Mouse (Mus musculus) hindbrain, embryonic 10.5 days (tissue): ENCODE measurements at regions not wholly inside any gene's neighbourhood (a gene's known extent, or its start where the extent isn't known, plus 50 kb on each side); places are given as distances from the start of the nearest gene placed in this dataset.

Experiments
- DNase-seq: peaks from one replicate; pipeline ENCODE4 v3.0.0-alpha.2; 2017; ENCODE audit warnings: low spot score
- H3K27ac ChIP-seq: fragments of 300-500 bp; sonication (generic); 2 replicates; pipeline ENCODE4 v1.5.1; 2016; ENCODE audit warnings: mild to moderate bottlenecking, moderate library complexity
- H3K27me3 ChIP-seq: fragments of 300-500 bp; sonication (generic); 2 replicates; pipeline ENCODE4 v1.6.1; 2016; ENCODE audit warnings: mild to moderate bottlenecking; ENCODE audit not compliant: poor library complexity, insufficient read depth, severe bottlenecking
- H3K36me3 ChIP-seq: fragments of 300-500 bp; sonication (generic); 2 replicates; pipeline ENCODE4 v1.6.1; 2016; ENCODE audit warnings: mild to moderate bottlenecking, moderate library complexity
- H3K4me1 ChIP-seq: fragments of 300-500 bp; sonication (generic); replicated peaks from 2 replicates; pipeline ENCODE4 v1.6.1; 2016; ENCODE audit warnings: mild to moderate bottlenecking
- H3K4me3 ChIP-seq: fragments of 300-500 bp; sonication (generic); 2 replicates; pipeline ENCODE4 v1.5.1; 2016; ENCODE audit warnings: mild to moderate bottlenecking, moderate library complexity
- H3K9me3 ChIP-seq: fragments of 300-500 bp; sonication (generic); 2 replicates; pipeline ENCODE4 v1.6.1; 2016; ENCODE audit warnings: mild to moderate bottlenecking, moderate library complexity
- WGBS: fragments of 180-500 bp; shearing (Covaris S2); methylation state at CpG from one replicate; pipeline ENCODE4 v1.1.7; 2016; 5-methylcytosine and 5-hydroxymethylcytosine counted together

DNA sequence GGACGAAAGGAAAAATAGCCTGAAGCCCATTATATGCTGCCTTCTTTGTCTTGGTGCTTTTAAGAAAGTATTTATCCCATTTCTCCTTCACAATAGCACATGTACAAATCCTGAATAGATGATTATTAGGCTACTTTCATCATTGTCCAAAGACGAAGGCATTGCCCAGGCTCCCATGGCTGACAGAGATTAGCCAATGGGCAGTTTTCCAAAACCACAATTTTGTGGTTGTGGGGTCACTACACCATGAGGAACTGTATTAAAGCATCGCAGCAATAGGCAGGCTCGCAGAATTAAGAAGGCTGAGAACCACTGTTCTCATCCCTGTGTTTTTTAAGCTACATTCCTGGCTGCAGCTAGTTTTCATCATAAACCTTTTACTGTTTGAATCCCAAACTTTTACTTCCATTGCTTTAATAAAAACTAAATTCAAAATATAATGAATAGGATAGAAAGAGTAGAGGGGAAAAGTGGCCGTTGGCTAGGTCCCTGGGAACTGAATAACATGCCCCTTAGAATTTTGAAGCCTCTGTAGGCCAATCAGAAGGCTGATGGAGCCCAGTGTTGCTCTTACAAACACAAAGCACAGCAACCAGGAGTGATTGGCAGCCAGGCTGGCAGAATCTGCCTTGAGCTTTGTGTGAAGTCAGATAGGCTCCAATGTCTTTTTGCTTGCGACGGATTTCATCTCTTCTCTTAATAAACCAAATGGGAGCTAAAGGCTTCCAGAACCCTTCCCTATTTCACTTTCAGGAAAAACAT, 199.7 kb downstream of the Galc start:
- Histone ChIP-seq H3K27ac (no peak overlapping the region), H3K27me3 (no peaks in the 10 kb centered on the region), H3K36me3 (no peaks in the 10 kb centered on the region), H3K4me3 (no peak overlapping the region), H3K4me1 (no peaks in the 10 kb centered on the region), H3K9me3 (no peaks in the 10 kb centered on the region)
- WGBS: 86% methylated on average over 7 of the region's 7 CpGs
- DNase-seq: no peak

DNA sequence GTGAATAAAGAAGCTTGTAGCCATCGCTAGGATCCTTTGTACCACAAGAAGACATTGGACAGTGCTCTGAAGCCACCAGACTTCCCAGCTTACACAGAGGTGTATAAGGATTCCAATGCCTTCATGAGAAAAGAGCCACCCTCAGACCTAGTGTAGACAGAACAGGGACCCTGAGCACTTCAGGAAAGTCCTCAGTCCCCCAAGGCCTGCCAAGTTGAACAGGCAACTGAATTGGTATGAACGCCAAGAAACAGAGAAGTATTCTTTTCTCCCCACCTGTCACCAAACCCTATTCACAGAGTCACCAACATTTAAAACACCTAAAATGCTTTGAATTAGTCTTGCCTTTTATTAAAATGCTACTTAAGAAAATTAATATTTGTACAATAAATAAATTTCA, 200.3 kb downstream of the Galc start:
- no peak overlapping the region for H3K4me3 ChIP-seq
- DNase-seq: no peak
- H3K27me3 ChIP-seq: no peaks in the 10 kb centered on the region
- H3K4me1 ChIP-seq: no peaks in the 10 kb centered on the region
- 92% methylated on average over 2 of the region's 2 CpGs for WGBS
- H3K36me3 ChIP-seq: no peaks in the 10 kb centered on the region
- H3K27ac ChIP-seq: no peak overlapping the region
- H3K9me3 ChIP-seq: no peaks in the 10 kb centered on the region

DNA sequence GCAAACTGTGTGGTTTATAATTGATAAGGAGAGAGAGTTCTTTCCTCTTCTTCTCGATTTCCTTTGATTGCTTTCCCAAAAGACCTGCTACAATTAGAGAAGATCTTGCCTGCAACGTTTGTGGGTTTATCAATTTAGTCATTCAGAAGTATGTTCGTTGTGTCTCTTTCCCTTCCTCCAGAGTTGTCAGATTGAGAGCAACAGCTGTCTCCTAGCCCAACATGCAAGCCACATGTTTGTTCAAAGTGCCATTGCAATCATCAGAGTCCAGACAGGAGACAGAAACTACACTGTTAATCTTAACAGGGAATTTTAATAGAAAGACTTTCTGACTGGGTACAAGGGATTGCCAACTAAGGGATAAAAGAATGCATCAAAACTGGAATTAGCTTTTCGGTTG, 208.3 kb downstream of the Galc start:
- Histone ChIP-seq H3K4me1 (peaks cover 21% of the 10 kb centered on the region), H3K9me3 (no peaks in the 10 kb centered on the region), H3K27me3 (no peaks in the 10 kb centered on the region), H3K27ac (no peak overlapping the region), H3K4me3 (no peak overlapping the region), H3K36me3 (no peaks in the 10 kb centered on the region)
- no peak for DNase-seq
- WGBS: 78% methylated on average over 4 of the region's 4 CpGs

DNA sequence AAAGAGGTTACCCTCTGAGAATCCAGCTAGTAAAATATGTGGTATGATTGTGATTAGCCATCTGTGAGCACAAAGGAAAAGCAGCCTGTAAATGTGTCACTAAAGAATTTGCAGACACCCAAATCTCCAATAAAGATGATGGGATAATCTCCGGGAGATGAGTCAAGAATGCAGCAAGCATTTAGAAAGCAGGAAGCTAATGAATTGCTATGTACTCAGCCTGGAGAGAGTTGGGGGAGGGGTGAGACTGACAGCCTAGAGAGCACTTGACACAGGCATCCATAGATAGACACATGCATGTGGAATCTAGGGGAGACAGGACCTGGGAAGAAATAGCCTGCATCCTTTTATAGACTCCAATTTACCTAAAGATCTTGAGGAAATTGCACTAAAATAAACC, 208.8 kb downstream of the Galc start:
- Histone ChIP-seq H3K27me3 (no peaks in the 10 kb centered on the region), H3K27ac (no peak overlapping the region), H3K9me3 (no peaks in the 10 kb centered on the region), H3K4me3 (no peak overlapping the region), H3K36me3 (no peaks in the 10 kb centered on the region), H3K4me1 (peaks cover 21% of the 10 kb centered on the region)
- WGBS: 30% methylated on average over 1 of the region's 1 CpGs
- no peak for DNase-seq

DNA sequence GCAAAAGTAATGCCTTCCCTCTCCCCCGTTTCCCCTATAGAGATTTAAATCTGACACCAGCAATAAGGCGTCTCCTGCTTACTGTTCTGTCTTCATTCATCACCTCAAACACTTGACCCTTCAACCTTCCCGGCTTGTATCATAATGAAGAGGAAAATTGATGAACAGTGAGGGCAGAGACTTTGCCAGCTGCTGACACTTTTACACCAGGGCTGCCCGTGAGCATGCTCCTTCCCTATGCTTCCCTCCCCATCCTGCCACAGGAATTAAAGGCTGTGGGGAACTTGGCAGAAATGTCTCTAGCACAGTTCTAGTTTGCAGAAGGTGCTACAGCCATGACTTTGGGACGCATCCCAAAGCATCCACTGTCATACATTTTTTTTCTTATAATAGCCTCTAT, 209.2 kb downstream of the Galc start:
- WGBS: 29% methylated on average over 5 of the region's 5 CpGs
- H3K9me3 ChIP-seq: no peaks in the 10 kb centered on the region
- no peak overlapping the region for H3K4me3 ChIP-seq
- H3K27ac ChIP-seq: no peak overlapping the region
- no peaks in the 10 kb centered on the region for H3K36me3 ChIP-seq
- peaks cover 21% of the 10 kb centered on the region for H3K4me1 ChIP-seq
- no peaks in the 10 kb centered on the region for H3K27me3 ChIP-seq
- no peak for DNase-seq

DNA sequence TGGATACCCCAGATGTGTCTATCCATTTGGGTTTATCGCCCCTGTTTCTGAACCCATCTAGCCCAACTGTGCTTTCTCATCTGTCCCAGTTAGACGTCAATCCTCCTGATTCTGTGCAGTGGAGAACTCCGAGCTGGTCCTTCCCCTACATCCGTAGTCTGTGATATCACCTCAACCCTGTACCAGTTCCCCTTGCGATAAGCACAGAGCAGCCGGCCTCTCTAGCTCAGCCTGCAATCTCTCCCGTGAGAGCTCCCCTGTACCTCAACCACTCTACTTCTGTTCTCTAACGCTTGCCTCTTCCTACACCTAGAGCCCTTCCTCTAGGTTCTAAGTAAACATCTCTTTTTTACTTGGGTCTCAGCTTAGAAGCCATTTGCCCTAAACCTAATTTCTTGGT, 211.5 kb downstream of the Galc start:
- 87% methylated on average over 8 of the region's 8 CpGs for WGBS
- no peaks in the 10 kb centered on the region for H3K9me3 ChIP-seq
- H3K4me3 ChIP-seq: no peak overlapping the region
- DNase-seq: no peak
- H3K36me3 ChIP-seq: no peaks in the 10 kb centered on the region
- H3K27ac ChIP-seq: no peak overlapping the region
- H3K4me1 ChIP-seq: peaks cover 21% of the 10 kb centered on the region
- H3K27me3 ChIP-seq: no peaks in the 10 kb centered on the region

DNA sequence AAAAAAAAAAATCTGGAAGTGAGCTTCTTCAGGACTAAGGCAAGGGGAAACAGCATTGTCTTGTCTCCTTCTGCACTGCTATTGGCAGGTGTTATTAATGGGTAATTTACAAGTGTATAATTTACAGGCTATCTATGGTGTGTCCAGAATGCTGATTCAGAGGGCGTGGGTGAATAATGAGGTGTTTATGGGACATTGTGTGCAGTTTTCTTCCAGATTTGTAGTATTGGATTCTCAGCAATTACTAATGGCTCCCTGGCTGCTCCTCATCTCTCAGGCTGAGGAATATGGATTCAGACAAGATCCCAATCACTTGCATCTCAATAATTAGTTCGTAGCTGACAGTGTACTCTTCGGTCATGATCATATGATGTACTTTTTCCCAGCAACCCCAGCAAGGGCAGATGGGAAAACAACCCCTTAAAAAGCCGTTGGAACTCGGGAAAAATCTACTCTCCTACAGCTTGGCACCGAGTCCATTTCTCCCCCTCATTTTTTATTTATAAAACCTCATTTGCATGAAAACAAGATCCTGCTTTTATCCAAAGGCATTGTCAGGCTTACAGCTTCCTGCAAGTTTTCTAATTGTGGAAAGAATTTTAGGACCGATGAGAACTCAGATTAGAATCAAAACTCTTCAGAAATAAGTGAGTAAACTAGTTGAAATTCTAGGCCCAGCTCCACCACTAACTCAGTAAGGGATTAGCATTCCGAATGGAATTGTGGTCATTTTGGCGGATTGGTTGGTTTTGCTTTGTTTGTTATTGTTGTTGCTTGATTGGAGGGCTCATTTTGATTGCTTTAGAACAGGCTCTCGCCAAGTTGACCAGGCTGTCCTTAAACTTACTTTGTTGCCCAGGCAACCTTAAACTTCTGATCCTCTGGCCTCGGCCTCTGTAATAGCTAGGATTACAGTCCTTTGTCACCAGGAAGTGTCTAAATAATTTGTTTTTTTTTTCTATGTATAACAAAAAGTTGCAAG, 212.5 kb downstream of the Galc start:
- Histone ChIP-seq H3K4me1 (peaks cover 21% of the 10 kb centered on the region), H3K4me3 (no peak overlapping the region), H3K9me3 (no peaks in the 10 kb centered on the region), H3K27me3 (no peaks in the 10 kb centered on the region), H3K27ac (no peak overlapping the region), H3K36me3 (no peaks in the 10 kb centered on the region)
- DNase-seq: no peak
- WGBS: 74% methylated on average over 11 of the region's 11 CpGs

DNA sequence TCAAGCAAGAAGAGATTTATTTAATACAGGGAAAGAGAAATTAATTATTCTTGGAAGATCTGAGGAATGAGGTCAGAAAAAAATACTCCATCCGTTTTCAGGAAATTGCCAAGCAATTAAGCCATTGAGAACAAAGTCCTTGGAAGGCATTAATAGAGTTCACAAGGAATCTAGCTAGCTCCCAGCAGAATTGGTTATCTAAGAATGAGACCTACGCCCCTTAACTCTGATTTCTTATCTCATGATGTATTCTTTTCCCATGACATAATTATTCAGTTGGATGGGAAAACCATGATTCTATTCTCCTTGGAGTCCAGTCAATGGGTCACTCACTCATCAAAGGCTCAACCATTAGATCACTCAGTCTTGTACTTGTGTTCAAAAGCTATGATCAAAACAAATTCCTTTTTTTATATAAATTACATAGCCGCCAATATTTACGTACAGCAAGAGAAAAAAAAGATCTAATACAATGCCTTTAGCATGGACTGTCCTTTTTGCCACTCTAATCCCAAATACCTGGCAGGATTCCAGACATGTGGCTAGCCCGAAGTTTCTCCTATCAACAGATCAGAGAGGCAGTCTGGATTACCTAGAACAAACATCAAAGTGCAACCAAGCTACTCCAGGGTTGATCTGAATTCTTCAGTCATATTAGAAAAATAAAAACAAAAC, 213.3 kb downstream of the Galc start:
- Histone ChIP-seq H3K27me3 (no peaks in the 10 kb centered on the region), H3K36me3 (no peaks in the 10 kb centered on the region), H3K9me3 (no peaks in the 10 kb centered on the region), H3K27ac (no peak overlapping the region), H3K4me1 (peaks cover 19% of the 10 kb centered on the region), H3K4me3 (no peak overlapping the region)
- no peak for DNase-seq
- WGBS: 90% methylated on average over 5 of the region's 5 CpGs

DNA sequence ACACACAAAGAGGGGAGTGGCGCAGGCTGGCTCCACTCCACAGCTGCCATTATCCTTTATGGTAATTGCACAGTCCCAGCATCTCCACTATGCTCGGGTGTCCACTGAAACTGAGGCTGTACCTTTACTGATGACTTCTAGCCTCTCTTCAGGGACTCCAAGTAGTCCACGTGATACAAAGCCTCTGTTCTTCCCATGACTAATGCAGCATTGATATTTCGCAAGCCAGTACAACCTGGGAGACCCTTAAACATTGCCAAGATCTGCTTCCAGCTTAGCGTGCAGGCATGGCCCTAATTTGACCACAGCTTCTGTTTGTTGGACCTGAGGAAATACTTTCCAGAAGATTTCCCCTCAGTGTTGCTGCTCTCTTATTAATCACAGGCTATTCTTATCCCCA, 215.8 kb downstream of the Galc start:
- Histone ChIP-seq H3K36me3 (no peaks in the 10 kb centered on the region), H3K9me3 (no peaks in the 10 kb centered on the region), H3K4me3 (no peak overlapping the region), H3K27me3 (no peaks in the 10 kb centered on the region), H3K27ac (no peak overlapping the region), H3K4me1 (peaks cover 7% of the 10 kb centered on the region; the same call in 1 of the 2 replicates)
- WGBS: 81% methylated on average over 5 of the region's 5 CpGs
- DNase-seq: no peak

DNA sequence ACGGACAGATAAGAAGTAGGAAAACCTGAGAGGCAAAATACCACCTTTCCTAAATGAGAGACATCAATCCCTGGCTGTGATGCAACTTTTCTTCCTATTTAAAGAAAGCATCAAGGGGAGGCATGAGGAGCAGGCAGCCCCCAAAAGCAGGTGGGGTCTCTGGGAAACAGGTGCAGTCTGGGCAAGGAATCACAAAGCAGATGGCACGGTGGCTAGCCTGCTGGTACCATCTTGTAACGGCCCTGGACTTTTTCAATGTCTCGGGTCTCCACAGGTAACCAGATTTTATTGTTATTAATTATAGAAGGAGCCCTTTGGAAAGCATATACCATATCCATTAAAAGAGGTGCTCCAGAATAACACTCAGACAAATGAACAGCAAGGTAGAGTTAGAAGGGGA, 219.6 kb downstream of the Galc start:
- H3K27ac ChIP-seq: no peak overlapping the region
- H3K4me1 ChIP-seq: no peaks in the 10 kb centered on the region
- no peaks in the 10 kb centered on the region for H3K9me3 ChIP-seq
- WGBS: 88% methylated on average over 4 of the region's 4 CpGs
- no peak overlapping the region for H3K4me3 ChIP-seq
- no peaks in the 10 kb centered on the region for H3K36me3 ChIP-seq
- DNase-seq: no peak
- H3K27me3 ChIP-seq: no peaks in the 10 kb centered on the region

DNA sequence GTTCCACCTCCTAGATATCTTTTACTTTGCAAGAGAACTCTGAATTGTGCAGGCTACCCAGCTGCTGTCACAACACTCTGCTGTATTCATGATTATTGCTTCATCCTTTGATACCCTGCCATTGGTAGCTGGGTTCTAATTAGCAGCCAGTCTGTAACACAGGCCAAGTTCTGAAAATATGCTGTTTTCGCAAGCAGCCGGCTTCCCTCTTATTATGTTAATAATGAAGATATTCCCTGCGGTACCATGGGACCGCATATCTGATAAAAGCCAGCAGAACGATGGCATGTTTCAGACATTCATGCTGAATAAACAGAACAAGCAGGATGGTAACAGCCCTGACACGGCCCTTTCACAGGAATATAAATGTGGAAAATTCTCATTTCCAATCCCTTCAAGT, 235.6 kb downstream of the Galc start:
- 81% methylated on average over 6 of the region's 6 CpGs for WGBS
- no peak for DNase-seq
- H3K27ac ChIP-seq: no peak overlapping the region

DNA sequence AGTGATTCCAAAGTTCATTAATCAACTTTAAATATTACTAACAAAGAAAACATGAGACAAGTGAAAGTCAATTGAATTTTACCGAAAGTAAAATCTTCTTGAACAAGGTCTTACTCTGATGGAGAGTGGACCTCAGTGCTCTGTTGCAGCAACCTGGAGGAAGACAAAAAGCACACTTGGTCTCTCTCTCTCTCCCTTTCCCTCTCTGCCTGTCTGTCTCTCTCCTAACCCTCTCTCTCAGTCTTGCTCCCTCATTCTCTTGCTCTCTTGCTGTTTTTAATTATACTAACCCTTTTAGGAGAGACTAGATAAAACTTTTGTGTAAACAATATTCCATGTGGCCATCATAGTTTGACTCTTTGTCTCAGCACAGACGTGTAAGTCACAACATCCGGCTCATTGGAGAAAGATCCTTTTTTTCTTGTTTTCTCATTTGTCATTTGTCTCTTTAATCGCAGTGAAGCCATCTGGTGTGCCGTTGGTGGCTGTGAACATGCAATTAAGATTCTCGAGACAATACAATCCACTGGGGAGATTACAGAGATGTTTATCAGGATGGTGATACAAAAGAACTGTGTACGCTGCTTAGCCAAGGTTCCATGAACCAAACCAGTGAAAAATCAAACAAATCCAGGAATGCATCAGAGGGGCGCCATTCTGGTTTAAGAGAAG, 244.5 kb downstream of the Galc start:
- H3K27ac ChIP-seq: no peak overlapping the region
- no peak for DNase-seq
- 68% methylated on average over 8 of the region's 8 CpGs for WGBS

More for the DNA sequence above, 235.6 kb downstream of the Galc start:
- no peaks in the 10 kb centered on the region for H3K27me3 ChIP-seq
- no peaks in the 10 kb centered on the region for H3K36me3 ChIP-seq
- no peaks in the 10 kb centered on the region for H3K9me3 ChIP-seq
- no peaks in the 10 kb centered on the region for H3K4me1 ChIP-seq
- no peak overlapping the region for H3K4me3 ChIP-seq

More for the DNA sequence above, 244.5 kb downstream of the Galc start:
- Histone ChIP-seq H3K4me1 (no peaks in the 10 kb centered on the region), H3K9me3 (no peaks in the 10 kb centered on the region), H3K36me3 (no peaks in the 10 kb centered on the region), H3K4me3 (no peak overlapping the region), H3K27me3 (no peaks in the 10 kb centered on the region)
